Mouse (Mus musculus) midbrain, embryonic 15.5 days (tissue): ENCODE measurements at regions not wholly inside any gene's neighbourhood (a gene's known extent, or its start where the extent isn't known, plus 50 kb on each side); places are given as distances from the start of the nearest gene placed in this dataset.

Experiments used
- ATAC-seq: fragments of 200-750 bp; cut with Nextera tagmentation; replicated peaks from 2 replicates; pipeline ENCODE4 v1.8.0; 2017; ENCODE audit warnings: moderate TSS enrichment
- H3K27ac ChIP-seq: fragments of 300-500 bp; sonication (generic); 2 replicates; pipeline ENCODE4 v1.5.1; 2015; ENCODE audit warnings: mild to moderate bottlenecking, inconsistent platforms
- H3K27me3 ChIP-seq: fragments of 300-500 bp; sonication (generic); replicated peaks from 2 replicates; pipeline ENCODE4 v1.6.1; 2015; ENCODE audit warnings: inconsistent platforms
- H3K36me3 ChIP-seq: fragments of 300-500 bp; sonication (generic); replicated peaks from 2 replicates; pipeline ENCODE4 v1.6.1; 2015; ENCODE audit warnings: inconsistent platforms
- H3K4me1 ChIP-seq: fragments of 300-500 bp; sonication (generic); 2 replicates; pipeline ENCODE4 v1.6.1; 2015; ENCODE audit warnings: inconsistent platforms
- H3K4me2 ChIP-seq: fragments of 300-500 bp; sonication (generic); 2 replicates; pipeline ENCODE4 v1.6.1; 2015; ENCODE audit warnings: inconsistent platforms, mild to moderate bottlenecking, moderate library complexity
- H3K4me3 ChIP-seq: fragments of 300-500 bp; sonication (generic); 2 replicates; pipeline ENCODE4 v1.5.1; 2015; ENCODE audit warnings: mild to moderate bottlenecking, inconsistent platforms
- H3K9ac ChIP-seq: fragments of 300-500 bp; sonication (generic); 2 replicates; pipeline ENCODE4 v1.6.1; 2015; ENCODE audit warnings: mild to moderate bottlenecking, inconsistent platforms
- H3K9me3 ChIP-seq: fragments of 300-500 bp; sonication (generic); 2 replicates; pipeline ENCODE4 v1.6.1; 2016; ENCODE audit warnings: inconsistent platforms
- WGBS: fragments of 180-500 bp; shearing (Covaris S2); methylation state at CpG from one replicate; pipeline ENCODE4 v1.1.7; 2015; ENCODE audit warnings: mixed read lengths; 5-methylcytosine and 5-hydroxymethylcytosine counted together

DNA sequence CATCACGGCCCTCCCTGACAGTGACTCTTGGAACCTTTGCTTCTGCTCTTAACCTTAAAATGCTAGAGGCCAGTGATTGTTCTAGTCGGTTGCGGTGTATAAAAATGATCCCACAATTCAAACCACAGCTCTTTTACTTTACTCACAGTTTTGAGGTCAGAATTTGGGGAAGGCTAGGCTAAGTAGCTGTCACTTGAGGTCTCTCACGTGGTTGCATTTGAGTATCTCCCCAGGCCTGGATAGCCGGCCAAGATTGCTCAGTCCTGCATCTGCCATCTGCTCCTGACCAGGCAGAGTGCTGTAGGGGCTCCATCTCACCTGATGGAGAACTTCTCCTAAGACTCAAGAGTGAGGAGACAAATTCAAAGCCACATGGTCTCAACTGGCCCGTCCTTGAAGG, 94.5 kb downstream of the Olfr267 start:
- Histone ChIP-seq H3K4me2 (no peak overlapping the region), H3K9ac (no peak overlapping the region), H3K9me3 (no peaks in the 10 kb centered on the region), H3K36me3 (no peaks in the 10 kb centered on the region), H3K27me3 (no peaks in the 10 kb centered on the region), H3K4me1 (no peaks in the 10 kb centered on the region), H3K27ac (no peak overlapping the region), H3K4me3 (no peak overlapping the region)
- 89% methylated on average over 6 of the region's 6 CpGs for WGBS
- no peak for ATAC-seq

DNA sequence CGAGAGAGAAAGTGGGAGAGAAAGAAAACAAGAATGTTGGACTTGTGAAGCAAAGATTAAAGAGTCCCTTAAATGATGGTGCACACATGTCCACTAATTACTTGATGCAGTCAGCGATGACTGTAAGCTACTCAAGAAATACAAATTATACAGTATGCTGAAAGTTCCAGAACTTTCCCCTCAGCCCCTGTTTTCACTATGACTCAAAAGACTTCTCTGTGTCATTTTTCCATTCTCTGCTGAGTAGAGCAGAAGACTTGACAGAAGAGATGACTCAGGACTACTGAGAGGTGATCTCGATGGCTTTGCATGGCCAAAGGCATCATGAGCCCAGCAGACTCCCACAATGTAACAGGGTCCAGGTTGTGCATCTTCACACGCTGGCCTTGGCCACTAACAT, 105.6 kb downstream of the Olfr267 start:
- no peaks in the 10 kb centered on the region for H3K4me1 ChIP-seq
- no peak for ATAC-seq
- H3K9me3 ChIP-seq = no peaks in the 10 kb centered on the region
- H3K9ac ChIP-seq = no peak overlapping the region
- H3K36me3 ChIP-seq = no peaks in the 10 kb centered on the region
- WGBS = 86% methylated on average over 4 of the region's 4 CpGs
- no peak overlapping the region for H3K27ac ChIP-seq
- H3K4me3 ChIP-seq = no peak overlapping the region
- H3K4me2 ChIP-seq = no peak overlapping the region
- H3K27me3 ChIP-seq = no peaks in the 10 kb centered on the region

DNA sequence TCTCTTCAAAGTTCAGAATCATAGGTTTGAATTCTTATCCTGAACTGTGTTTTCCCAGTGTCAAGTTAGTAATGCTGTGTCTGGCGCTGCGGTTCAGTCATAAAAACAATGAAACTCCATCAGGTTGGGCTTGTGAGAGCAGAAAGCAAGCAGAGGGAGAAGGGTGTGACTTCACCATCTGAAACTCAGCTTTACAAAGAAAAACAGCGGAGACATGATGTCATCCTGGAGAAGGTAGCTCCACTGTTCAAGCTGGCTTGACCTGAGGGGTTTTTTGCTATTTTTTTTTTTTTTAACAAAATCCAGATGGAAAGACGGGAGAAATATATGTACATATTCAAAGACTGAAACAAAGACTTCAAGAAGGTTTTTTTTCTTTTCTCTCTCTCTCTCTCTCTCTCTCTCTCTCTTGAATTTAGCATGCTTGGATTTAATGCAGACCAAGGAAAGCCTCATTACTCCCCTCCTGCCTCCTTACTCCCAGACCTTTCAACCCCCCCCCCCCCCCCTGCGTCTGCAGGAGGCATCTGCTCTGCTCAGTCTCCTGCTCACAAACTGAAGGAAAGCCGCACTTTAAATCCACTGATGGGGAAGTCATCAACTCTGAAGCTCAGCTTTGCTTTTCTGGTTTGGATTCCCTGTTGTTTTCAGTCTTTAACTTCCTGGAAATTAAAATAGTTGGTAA, 109.7 kb downstream of the Olfr267 start:
- Histone ChIP-seq H3K9me3 (no peaks in the 10 kb centered on the region), H3K36me3 (no peaks in the 10 kb centered on the region), H3K4me3 (no peak overlapping the region), H3K27ac (no peak overlapping the region), H3K4me1 (no peaks in the 10 kb centered on the region), H3K4me2 (no peak overlapping the region), H3K27me3 (no peaks in the 10 kb centered on the region), H3K9ac (no peak overlapping the region)
- no peak for ATAC-seq
- 42% methylated on average over 6 of the region's 6 CpGs for WGBS

DNA sequence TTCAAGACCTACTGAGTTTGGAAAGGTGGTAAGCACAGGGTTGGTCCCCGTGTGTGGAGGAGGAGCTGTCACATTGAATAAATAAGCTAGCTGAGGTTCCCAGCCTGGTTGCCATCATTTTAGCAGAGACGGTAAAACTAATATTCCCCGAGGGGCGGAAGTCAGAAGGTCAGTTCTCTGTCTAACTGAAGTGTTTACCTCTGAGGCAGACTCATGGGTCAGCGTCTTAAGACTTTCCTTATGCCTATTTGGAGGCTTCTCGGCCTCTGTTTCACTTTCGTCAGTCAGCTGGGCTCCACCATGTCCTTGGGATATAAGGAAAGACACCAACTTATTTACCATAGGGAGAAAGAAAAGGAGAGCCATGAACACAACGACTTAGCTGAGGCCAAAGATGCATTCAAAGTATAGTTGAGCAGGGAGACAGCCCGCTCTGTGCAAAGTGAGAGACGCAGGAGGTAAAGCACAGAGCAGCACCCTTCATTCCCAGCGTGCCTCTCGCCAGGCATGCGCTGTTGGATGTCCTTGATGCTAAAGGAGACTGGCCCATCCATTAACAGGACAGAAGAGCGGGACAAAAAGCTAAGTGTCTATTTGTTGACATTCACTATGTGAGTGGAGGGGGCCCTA, 116.0 kb downstream of the Olfr267 start:
- no peak for ATAC-seq
- Histone ChIP-seq H3K9ac (no peak overlapping the region), H3K4me1 (peaks cover 14% of the 10 kb centered on the region), H3K27me3 (no peaks in the 10 kb centered on the region), H3K36me3 (no peaks in the 10 kb centered on the region), H3K27ac (no peak overlapping the region), H3K4me3 (no peak overlapping the region), H3K4me2 (no peak overlapping the region), H3K9me3 (no peaks in the 10 kb centered on the region)
- 62% methylated on average over 14 of the region's 14 CpGs for WGBS

DNA sequence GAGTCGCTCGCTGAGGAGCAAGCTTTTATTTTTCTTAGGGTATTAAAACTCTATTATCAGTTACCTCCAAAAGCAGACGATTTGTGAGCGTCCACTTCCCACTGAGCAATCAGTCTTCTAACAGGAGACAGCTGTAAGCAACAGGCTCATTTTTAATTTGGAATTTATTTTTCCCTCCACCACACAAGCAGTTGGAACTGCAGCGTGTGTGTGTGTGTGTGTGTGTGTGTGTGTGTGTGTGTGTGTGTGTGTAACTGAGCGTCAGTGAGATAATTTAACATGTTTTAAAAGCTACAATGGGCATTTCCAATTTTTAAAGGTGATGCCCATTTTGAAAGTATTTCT, 116.6 kb downstream of the Olfr267 start:
- Histone ChIP-seq H3K27ac (0 out of 2 replicates have a peak overlapping the region, but pooled peaks have one; percentile 20), H3K4me2 (peak overlapping the region; percentile 32), H3K36me3 (no peaks in the 10 kb centered on the region), H3K9ac (no peak overlapping the region), H3K4me1 (peaks cover 14% of the 10 kb centered on the region), H3K27me3 (no peaks in the 10 kb centered on the region), H3K9me3 (no peaks in the 10 kb centered on the region), H3K4me3 (no peak overlapping the region)
- 15% methylated on average over 6 of the region's 6 CpGs for whole genome bisulfite sequencing
- peak; percentile 41; the same call in 1 of the 2 replicates for ATAC-seq

DNA sequence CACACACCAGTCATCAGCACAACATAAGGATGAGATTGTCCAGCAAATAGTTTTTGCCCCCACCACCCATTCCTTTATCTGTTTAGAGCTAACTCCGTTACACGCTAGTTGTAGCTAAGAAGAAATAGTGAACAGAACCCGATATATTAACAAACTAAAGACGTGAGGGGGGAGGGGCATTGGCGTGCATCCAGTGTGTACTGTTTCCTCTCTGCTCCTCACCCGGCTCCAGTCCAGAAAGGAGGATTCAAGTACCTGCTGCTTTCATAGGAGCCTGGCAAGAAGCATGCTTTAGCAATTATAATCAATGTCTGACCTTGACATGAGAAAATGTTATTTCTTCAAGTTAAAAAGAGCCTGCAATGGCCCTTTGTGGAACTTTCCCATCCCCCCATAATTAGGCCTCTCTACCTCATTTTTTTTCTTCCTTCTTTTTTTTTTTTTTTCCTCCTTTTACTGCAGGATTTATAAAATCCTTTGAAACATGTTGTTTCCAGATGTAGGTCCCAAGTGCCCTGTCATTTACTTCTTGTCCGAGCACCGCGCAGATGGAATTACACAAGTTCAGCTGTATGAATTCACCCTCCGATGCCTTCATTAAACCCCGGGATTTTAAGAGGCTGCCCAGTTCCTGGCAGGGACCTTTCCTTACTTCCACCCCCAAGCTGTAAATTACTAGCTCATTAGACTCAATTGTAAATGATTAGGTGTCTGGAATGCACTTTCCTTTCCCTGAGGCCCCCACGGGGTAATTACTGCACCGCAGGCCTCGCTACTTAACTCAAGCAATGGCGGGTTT, 116.6 kb upstream of the Lpar1 start:
- Histone ChIP-seq H3K9ac (no peak overlapping the region), H3K4me2 (peak overlapping the region; percentile 32), H3K36me3 (no peaks in the 10 kb centered on the region), H3K4me1 (peaks cover 14% of the 10 kb centered on the region), H3K27ac (0 out of 2 replicates have a peak overlapping the region, but pooled peaks have one; percentile 20), H3K4me3 (no peak overlapping the region), H3K27me3 (no peaks in the 10 kb centered on the region), H3K9me3 (no peaks in the 10 kb centered on the region)
- peak; percentile 79 for ATAC-seq
- WGBS = 28% methylated on average over 15 of the region's 15 CpGs

DNA sequence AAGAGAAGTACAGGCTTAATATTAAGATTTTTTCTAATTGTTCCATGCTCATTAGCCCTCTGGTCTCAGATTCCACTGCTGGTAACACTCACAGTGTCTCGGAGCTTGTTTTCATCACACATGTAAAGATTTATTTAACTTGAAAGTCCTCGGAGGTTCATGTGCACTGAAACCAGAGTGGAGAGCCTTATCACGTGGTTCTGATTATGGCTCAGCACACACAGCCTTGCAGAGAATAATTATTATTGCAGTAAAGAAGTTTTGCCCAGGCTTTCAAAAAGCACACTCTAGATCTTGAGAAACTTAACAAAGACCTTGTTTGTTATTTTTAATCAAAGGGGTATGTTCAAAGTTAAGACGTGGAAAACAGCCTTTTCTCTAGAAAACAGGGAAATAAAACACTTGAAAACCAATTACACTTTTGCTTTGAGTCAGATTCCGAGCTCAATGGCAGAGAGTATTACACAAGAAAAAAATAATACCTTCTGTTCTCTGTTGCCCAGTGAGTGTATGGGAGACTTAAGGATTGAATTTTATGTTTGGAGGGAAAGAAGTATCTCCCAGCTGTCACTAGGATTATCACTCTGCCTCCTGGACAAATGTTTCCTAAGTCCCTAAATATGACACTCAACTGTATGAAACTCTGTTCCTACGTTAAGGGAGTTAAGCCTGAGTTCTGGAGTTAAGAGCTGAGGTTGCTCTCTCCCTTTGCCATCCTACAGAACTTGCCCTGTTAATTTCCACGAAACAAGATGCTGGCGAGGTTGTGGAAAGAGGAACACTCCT, 114.9 kb upstream of the Lpar1 start:
- H3K4me3 ChIP-seq = no peak overlapping the region
- H3K27me3 ChIP-seq = no peaks in the 10 kb centered on the region
- H3K9me3 ChIP-seq = no peaks in the 10 kb centered on the region
- no peak overlapping the region for H3K9ac ChIP-seq
- H3K36me3 ChIP-seq = no peaks in the 10 kb centered on the region
- no peak overlapping the region for H3K4me2 ChIP-seq
- H3K27ac ChIP-seq = no peak overlapping the region
- ATAC-seq = no peak; the same call in 1 of the 2 replicates
- H3K4me1 ChIP-seq = peaks cover 14% of the 10 kb centered on the region
- 59% methylated on average over 8 of the region's 8 CpGs for WGBS

DNA sequence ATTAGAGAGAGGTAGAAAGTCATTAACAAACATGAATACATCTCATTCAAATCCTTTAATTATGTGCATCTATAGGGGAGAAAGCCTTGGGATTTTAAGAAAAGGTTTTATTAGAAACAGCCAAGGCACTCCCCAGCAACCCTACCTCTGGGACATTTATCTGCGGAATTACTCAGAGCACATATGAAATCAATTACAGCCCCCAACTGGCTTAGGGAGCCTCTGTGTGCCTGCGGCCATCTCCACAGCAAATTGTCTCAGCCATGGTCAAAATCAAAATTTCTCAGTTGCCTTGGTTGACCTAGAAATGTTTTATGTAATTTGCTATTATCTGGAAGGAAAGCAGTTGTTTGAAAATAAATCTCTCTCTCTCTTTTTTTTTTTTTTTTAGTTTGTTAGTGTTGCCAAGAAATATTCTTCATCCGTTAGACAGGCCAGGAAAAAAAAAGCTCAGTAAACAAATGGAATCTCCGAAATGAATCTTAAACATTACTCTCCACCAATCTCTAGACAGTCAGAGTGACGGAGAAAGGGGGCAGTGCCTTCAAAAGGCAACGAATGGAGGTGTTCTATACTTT, 110.0 kb upstream of the Lpar1 start:
- peak; percentile 60; the same call in 1 of the 2 replicates for ATAC-seq
- WGBS = 61% methylated on average over 6 of the region's 6 CpGs

DNA sequence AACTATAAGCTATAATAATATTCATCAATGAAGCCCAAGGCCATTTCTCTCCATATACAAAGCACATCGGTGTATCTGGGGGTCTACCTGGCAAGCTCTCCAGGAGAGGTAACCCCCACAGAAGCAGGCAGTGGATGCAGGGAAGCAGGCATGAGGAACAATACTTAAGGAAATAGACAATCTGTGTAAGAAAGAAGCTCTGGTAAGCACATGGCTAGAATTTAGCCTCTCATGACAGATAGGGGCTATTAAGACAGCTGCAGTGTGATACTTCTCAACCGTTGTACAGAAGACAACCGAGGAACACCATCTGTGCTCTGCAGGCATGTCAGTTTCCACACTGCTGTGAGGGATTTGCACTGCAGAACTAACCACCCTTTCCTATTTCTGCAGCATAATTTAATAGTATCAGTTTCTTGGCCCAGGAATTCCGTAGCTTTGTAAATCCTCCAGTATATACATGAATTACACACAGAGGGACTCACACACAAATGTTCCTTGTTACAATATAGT, 108.1 kb upstream of the Lpar1 start:
- H3K9ac ChIP-seq = no peak overlapping the region
- WGBS = 78% methylated on average over 4 of the region's 4 CpGs
- H3K27ac ChIP-seq = no peak overlapping the region
- no peaks in the 10 kb centered on the region for H3K27me3 ChIP-seq
- no peak for ATAC-seq
- H3K9me3 ChIP-seq = no peaks in the 10 kb centered on the region
- no peak overlapping the region for H3K4me2 ChIP-seq
- H3K4me1 ChIP-seq = no peaks in the 10 kb centered on the region
- no peak overlapping the region for H3K4me3 ChIP-seq
- H3K36me3 ChIP-seq = no peaks in the 10 kb centered on the region

More for the DNA sequence above, 110.0 kb upstream of the Lpar1 start:
- Histone ChIP-seq H3K4me3 (no peak overlapping the region), H3K4me1 (no peaks in the 10 kb centered on the region), H3K9ac (no peak overlapping the region), H3K27me3 (no peaks in the 10 kb centered on the region), H3K4me2 (no peak overlapping the region), H3K27ac (no peak overlapping the region), H3K9me3 (no peaks in the 10 kb centered on the region), H3K36me3 (no peaks in the 10 kb centered on the region)

DNA sequence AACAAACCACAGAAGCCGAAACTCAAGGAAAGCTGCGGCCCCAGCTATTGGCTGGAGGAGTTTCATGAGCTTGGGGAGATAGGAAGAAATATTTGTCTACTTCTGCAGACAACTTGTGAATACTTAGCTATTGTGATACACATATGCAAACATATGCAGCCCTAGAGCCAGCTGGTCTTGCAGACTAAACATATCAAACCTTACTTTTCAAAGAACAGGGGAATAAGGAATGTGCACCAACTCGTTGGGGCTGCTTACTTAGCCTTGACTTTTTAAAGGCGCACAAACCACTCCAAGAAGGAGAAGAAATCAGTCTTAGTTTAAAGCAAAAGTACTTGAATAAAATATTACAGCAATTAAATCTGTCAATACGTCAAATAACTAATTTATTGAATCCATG, 106.8 kb upstream of the Lpar1 start:
- H3K4me2 ChIP-seq = no peak overlapping the region
- H3K27ac ChIP-seq = no peak overlapping the region
- H3K36me3 ChIP-seq = no peaks in the 10 kb centered on the region
- no peak for ATAC-seq
- no peaks in the 10 kb centered on the region for H3K27me3 ChIP-seq
- 83% methylated on average over 5 of the region's 5 CpGs for WGBS
- no peak overlapping the region for H3K4me3 ChIP-seq
- no peak overlapping the region for H3K9ac ChIP-seq
- H3K9me3 ChIP-seq = no peaks in the 10 kb centered on the region
- no peaks in the 10 kb centered on the region for H3K4me1 ChIP-seq

DNA sequence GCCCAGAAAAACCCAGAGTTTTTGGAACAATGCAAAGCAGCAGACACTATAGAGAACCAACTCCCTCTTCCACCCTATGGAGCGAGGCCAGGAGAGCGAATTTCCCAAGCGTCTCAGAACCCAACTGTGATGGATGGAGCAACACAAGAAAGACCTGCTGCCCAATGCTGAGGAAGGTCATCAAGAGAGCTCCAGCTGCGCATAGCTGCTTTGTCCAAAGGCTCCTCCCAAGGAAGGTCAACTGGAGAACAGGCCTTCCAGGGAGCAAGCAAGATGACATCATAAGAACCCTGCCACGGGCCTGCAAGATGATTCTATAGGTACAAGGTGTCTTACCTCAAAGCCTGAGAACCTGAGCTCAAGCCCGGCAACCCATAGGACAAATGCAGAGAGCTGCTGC, 104.5 kb upstream of the Lpar1 start:
- H3K9me3 ChIP-seq = no peaks in the 10 kb centered on the region
- H3K9ac ChIP-seq = no peak overlapping the region
- no peak overlapping the region for H3K27ac ChIP-seq
- H3K4me1 ChIP-seq = no peaks in the 10 kb centered on the region
- no peaks in the 10 kb centered on the region for H3K27me3 ChIP-seq
- no peak for ATAC-seq
- no peak overlapping the region for H3K4me2 ChIP-seq
- 69% methylated on average over 6 of the region's 6 CpGs for WGBS
- no peak overlapping the region for H3K4me3 ChIP-seq
- H3K36me3 ChIP-seq = no peaks in the 10 kb centered on the region
